Mouse (Mus musculus) olfactory bulb, adult 2 months (tissue): ENCODE measurements around the gene Cblb.

Experiments used
- CTCF ChIP-seq: fragments of 200-500 bp; IDR thresholded peaks from 2 replicates; pipeline ENCODE4 v1.5.1; 2012; ENCODE audit warnings: low read depth, mild to moderate bottlenecking, low read length, moderate library complexity; ENCODE audit not compliant: insufficient read depth
- POLR2A ChIP-seq: fragments of 200-500 bp; IDR thresholded peaks from 2 replicates; pipeline ENCODE4 v1.6.1; 2012; ENCODE audit warnings: mild to moderate bottlenecking, low read depth, low read length, moderate library complexity; ENCODE audit not compliant: insufficient read depth

DNA sequence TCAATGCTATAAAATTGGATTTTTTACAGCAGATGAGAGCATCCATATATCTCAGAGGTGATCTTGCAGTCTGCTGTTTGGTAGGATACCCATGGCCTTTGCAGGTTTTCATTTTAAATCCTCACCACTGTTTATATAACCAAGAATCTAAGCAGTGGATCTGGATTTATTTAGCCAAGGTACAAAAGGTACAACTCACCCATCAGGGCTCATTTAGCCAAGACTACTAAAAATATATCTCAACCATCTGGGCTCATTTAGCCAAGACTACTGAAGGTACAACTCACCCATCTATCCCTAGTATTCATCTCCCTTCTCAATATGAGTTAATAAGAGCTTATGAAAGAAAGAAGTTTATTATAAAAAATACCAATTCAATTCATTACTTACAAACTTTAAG lies 142.2 kb downstream of the Cblb start:
- no peak for TF ChIP-seq CTCF
- no peak for TF ChIP-seq POLR2A
